Mouse (Mus musculus) regulatory T cell (primary cell): Measurements from ENCODE around the gene Msantd2.

Experiments used
- in situ Hi-C: fragments of 300-600 bp; cut with MboI, MseI; formaldehyde crosslinking; loops from one replicate; pipeline ENCODE4 v1.15.1; 2025; ENCODE audit warnings: high pct_unique_total_duplicates

Msantd2 gene

GRCm38 (mm10) chr9:37540701-37541575, 51.8 kb downstream of the Msantd2 start:
- in situ Hi-C loops = no loop called here

- in situ Hi-C loops = no loop called here
Observed at GRCm38 (mm10) chr9:37541851-37542642, 52.9 kb downstream of the Msantd2 start.

GRCm38 (mm10) chr9:37543869-37544440, 54.8 kb downstream of the Msantd2 start:
- in situ Hi-C loops = no loop called here

GRCm38 (mm10) chr9:37544447-37545165, 55.5 kb downstream of the Msantd2 start:
- in situ Hi-C loops = loop anchor here (5.0 kb wide), 1 partner anchor 82 kb away; no protein-coding TSS in a partner anchor

- in situ Hi-C loops = loop anchor here (5.0 kb wide), 1 partner anchor 83 kb away; no protein-coding TSS in a partner anchor
Observed at GRCm38 (mm10) chr9:37545166-37545610, 56.1 kb downstream of the Msantd2 start.

GRCm38 (mm10) chr9:37545847-37546452, 56.8 kb downstream of the Msantd2 start:
- in situ Hi-C loops = loop anchor here (5.0 kb wide), 1 partner anchor 84 kb away; no protein-coding TSS in a partner anchor

- in situ Hi-C loops = loop anchor here (5.0 kb wide), 1 partner anchor 85 kb away; no protein-coding TSS in a partner anchor
Observed at GRCm38 (mm10) chr9:37546889-37547288, 57.8 kb downstream of the Msantd2 start.

GRCm38 (mm10) chr9:37550435-37550834, 61.3 kb downstream of the Msantd2 start:
- in situ Hi-C loops = no loop called here

GRCm38 (mm10) chr9:37551751-37552531, 62.8 kb downstream of the Msantd2 start:
- in situ Hi-C loops = no loop called here

GRCm38 (mm10) chr9:37552536-37553293, 63.6 kb downstream of the Msantd2 start, which contains the start of gene Nrgn:
Gene Nrgn, minus strand, starts transcription at chr9:37552904.
- in situ Hi-C loops = no loop called here

- in situ Hi-C loops = no loop called here
Observed at GRCm38 (mm10) chr9:37554279-37554678, 65.2 kb downstream of the Msantd2 start.

- in situ Hi-C loops = no loop called here
Observed at GRCm38 (mm10) chr9:37554838-37555748, 66.0 kb downstream of the Msantd2 start, which contains the start of gene Siae. Gene Siae, plus strand, starts transcription at chr9:37555698.

GRCm38 (mm10) chr9:37556366-37556765, 67.2 kb downstream of the Msantd2 start:
- in situ Hi-C loops = no loop called here

GRCm38 (mm10) chr9:37560617-37561016, 71.5 kb downstream of the Msantd2 start:
- in situ Hi-C loops = no loop called here

- in situ Hi-C loops = no loop called here
Observed at GRCm38 (mm10) chr9:37563805-37564204, 74.7 kb downstream of the Msantd2 start.

- in situ Hi-C loops = no loop called here
Observed at GRCm38 (mm10) chr9:37567019-37567418, 77.9 kb downstream of the Msantd2 start.

- in situ Hi-C loops = no loop called here
Observed at GRCm38 (mm10) chr9:37567454-37567853, 78.3 kb downstream of the Msantd2 start.
